Mouse (Mus musculus): ENCODE data around the gene Slc44a3.

The Slc44a3 gene

DNA sequence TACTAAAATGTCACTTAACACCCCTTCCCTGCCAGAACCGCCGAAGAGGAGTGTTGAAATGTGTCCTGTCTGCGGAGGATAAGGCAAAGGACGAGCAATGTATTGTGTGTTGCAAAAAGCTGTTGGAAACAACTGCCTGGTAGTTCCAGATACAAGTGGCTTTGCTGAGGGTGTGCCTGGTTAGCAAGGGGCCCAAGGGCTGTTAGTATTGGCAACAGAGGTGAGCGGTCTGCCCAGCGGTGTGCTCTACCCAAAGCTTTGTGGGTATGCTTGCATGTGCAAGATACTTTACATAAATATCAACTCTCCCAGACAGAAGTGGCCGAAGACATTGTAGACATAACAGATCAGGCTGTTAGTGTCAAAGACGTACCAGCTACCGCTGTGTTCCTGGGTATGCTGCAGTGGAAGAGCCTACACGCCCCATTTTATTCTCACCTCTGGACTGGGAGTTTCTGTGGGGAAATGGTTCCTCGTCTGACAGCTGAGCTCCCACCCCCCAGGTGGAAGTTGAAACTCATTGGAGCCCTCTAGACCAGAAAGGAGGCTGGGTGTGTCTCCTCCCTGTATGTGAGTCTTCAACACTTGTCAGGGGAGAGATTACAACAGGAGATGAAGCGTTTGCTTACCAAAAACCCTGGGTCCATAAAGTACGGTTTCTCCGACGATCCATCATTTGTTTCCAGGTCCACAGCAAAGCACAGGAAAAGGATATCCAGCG, 71.6 kb downstream of the Slc44a3 start:
- DNase-seq (ENCODE audit: low read depth, low spot score): peak; percentile 43

- peak; percentile 62 for DNase-seq (ENCODE audit: low read depth, low spot score)
Measured at GRCm38 (mm10) chr3:121458545-121459492, 73.4 kb downstream of the Slc44a3 start.

DNA sequence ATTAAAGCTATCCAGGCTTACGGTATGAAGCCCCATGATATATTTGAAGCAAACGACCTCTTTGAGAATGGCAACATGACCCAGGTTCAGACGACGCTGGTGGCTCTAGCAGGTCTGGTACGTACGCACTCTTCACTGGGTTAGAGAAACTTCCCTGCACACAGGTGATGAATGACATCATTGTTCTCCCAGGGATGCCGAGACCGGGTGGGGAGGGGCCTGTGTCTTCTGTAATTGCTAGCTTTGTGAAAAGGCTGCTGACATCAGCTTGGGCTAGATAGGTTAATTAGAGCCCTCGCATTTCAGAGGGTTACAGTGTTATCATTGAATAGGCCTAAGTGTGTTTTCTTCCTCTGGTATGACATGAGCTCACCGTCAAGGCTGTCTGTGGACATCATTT, 80.8 kb downstream of the Slc44a3 start:
- no peak for DNase-seq (ENCODE audit: low read depth, low spot score)

DNA sequence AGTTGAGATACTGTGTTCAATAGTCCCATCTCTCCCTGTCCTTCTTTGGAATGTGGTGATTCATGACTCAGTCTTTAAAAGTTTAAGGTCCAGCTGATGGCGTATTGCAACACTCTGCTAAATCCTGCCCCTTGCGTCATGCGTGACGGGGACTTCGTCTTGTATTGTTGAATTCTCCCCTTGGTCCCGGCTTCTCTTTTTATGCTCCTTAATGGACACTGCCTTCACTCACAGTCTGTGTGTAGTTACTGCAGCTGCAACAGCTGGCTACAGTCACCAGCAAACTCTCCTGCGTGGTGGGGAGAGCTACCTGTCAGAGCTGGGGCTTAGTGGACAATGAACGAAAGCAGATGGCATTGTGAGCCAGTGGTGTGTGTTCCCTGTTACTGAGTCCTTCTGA, 82.7 kb downstream of the Slc44a3 start:
- no peak for DNase-seq (ENCODE audit: low read depth, low spot score)

- DNase-seq (ENCODE audit: low read depth, low spot score): no peak
Measured at GRCm38 (mm10) chr3:121448606-121449005, 83.6 kb downstream of the Slc44a3 start.

- DNase-seq (ENCODE audit: low read depth, low spot score): no peak
Measured at GRCm38 (mm10) chr3:121448029-121448468, 84.2 kb downstream of the Slc44a3 start.

- DNase-seq (ENCODE audit: low read depth, low spot score): no peak
Measured at GRCm38 (mm10) chr3:121446454-121446853, 85.8 kb downstream of the Slc44a3 start.

GRCm38 (mm10) chr3:121444414-121444813, 87.8 kb downstream of the Slc44a3 start:
- no peak for DNase-seq (ENCODE audit: low read depth, low spot score)

DNA sequence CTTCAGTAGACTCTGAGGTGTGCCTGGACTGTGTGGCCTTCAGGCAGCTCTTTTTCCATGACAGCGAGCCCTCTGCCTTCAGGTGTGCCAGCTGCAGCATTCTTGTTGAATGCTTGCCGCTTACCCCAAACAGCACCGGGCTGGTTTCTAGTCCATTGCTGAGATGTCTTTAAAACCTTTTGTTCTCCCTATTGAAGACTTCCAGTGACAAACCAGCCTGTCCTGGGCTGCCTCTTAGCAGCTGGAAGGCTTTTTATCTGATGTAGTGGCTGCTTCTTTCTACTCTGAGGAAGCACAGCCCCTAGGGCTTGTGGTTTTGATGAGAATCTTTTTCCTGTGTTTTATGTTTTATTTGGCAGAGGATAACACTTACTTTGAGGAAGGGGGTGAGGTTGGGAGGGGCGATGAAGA, 88.3 kb downstream of the Slc44a3 start:
- DNase-seq (ENCODE audit: low read depth, low spot score): peak; percentile 60

GRCm38 (mm10) chr3:121442288-121442687, 89.9 kb downstream of the Slc44a3 start:
- DNase-seq (ENCODE audit: low read depth, low spot score): no peak

DNA sequence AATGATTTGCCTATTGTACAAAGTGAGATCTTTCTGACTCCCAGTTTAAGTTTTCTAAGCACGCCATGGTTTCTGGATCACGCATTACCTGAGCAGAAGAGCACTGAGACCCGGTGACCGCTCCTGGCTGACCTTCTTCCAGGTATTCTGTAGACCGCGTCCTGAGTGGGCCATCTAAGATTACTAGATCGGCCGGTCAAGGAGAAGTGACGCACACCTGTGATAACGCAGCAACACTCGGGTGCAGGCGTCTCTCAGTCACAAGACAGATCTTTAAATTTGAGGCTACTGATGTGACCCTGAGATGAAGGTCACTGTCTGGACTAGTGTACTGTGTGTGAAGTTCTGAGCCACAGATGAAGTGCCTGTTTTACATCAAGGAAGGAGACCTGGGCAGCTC, 90.7 kb downstream of the Slc44a3 start:
- peak; percentile 42 for DNase-seq (ENCODE audit: low read depth, low spot score)

GRCm38 (mm10) chr3:121439623-121440161, 92.5 kb downstream of the Slc44a3 start:
- no peak for DNase-seq (ENCODE audit: low read depth, low spot score)

- DNase-seq (ENCODE audit: low read depth, low spot score): no peak
Measured at GRCm38 (mm10) chr3:121437996-121438395, 94.2 kb downstream of the Slc44a3 start.

DNA sequence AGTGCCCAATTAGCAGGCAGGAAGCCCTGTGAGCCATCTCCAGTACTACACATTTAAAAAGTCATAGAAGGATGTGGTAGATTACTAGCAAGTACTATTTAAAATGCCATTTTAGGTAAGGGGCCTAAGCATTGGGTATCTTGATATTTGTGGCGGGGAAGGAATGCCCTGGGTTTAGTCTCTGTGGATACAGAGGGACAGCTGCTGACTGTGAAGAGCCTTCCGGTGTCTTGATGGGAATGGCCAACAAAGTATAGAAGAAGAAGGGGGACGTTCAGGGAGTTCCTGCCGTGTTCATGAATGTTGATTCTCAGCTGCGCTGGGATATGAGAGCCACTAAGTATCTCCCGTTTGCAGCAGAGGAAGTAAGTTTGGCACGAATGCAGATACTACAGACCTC, 95.1 kb downstream of the Slc44a3 start:
- no peak for DNase-seq (ENCODE audit: low read depth, low spot score)

DNA sequence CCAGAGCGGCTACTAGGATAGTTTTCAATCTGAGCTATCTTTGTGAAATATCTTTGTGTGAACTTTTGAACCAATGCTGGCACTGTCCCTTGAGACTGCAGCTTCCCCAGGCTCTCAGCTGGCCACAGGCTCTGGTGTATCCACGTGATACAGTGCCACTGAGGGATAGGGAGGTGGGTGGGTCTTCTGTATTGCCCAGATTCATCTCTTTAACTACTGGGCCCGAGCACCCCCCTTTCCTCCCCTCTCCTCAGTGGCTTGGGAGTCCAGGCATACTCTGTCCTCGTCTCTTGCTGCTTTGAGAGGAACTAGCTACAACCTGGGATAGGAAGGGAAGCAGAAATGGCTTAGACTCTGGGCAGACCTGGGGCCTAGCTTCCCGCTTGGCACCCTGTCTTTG, 96.9 kb downstream of the Slc44a3 start:
- no peak for DNase-seq (ENCODE audit: low read depth, low spot score)

- no peak for DNase-seq (ENCODE audit: low read depth, low spot score)
Measured at GRCm38 (mm10) chr3:121433968-121434533, 98.2 kb downstream of the Slc44a3 start.

GRCm38 (mm10) chr3:121433359-121433758, 98.8 kb downstream of the Slc44a3 start:
- DNase-seq (ENCODE audit: low read depth, low spot score): no peak

- peak; percentile 91 for DNase-seq (ENCODE audit: low read depth, low spot score)
Measured at GRCm38 (mm10) chr3:121430289-121430936, 101.8 kb downstream of the Slc44a3 start.

- DNase-seq (ENCODE audit: low read depth, low spot score): no peak
Measured at GRCm38 (mm10) chr3:121429469-121429868, 102.7 kb downstream of the Slc44a3 start.

GRCm38 (mm10) chr3:121428696-121429259, 103.4 kb downstream of the Slc44a3 start:
- peak; percentile 87 for DNase-seq (ENCODE audit: low read depth, low spot score)

- peak; percentile 76 for DNase-seq (ENCODE audit: low read depth, low spot score)
Measured at GRCm38 (mm10) chr3:121428230-121428629, 104.0 kb downstream of the Slc44a3 start.
